Mouse (Mus musculus): ENCODE data around the gene Olfr998. TPM values are rescaled to one million over a fixed set of nuclear protein-coding genes. Genes with fewer than 3 reads are reported as not detected.
"Not testable (repeated sequence)": the region's sequence is repeated elsewhere in the genome, so short reads cannot be mapped to it uniquely, and the experiment has no call there.

Gene Olfr998
- polyA plus RNA-seq (2015; fragmentation: Nextera tagmentation; extraction: Ambion mirVana): not detected in 2 replicates

- WGBS: 73% methylated on average over 2 of the region's 2 CpGs
- not testable (repeated sequence) for H3K27me3 ChIP-seq (ENCODE audit: control insufficient read depth, insufficient read depth, low read length); H3K4me1 ChIP-seq (ENCODE audit: control insufficient read depth, insufficient read depth, low read length); H3K9ac ChIP-seq (ENCODE audit: low read length); ATAC-seq (replicated peaks; ENCODE audit: extremely low read depth, insufficient read depth, low FRiP score); H3K9me3 ChIP-seq (replicated peaks; ENCODE audit: control insufficient read depth, low read length); H3K4me3 ChIP-seq (ENCODE audit: low read length); H3K36me3 ChIP-seq (ENCODE audit: control insufficient read depth, insufficient read depth); H3K4me2 ChIP-seq (ENCODE audit: low read depth, low read length); H3K27ac ChIP-seq (ENCODE audit: low read length)
These were observed at the start of gene Olfr998 for GRCm38 (mm10) chr2:85588648-85589047. TSS of gene Olfr998 (plus strand) at chr2:85588948.

- H3K36me3 ChIP-seq (ENCODE audit: control insufficient read depth, insufficient read depth): no peaks in the 10 kb centered on the region
- 56% methylated on average over 1 of the region's 1 CpGs for WGBS
- no peak overlapping the region for H3K4me3 ChIP-seq (ENCODE audit: low read length)
- no peak overlapping the region for H3K27ac ChIP-seq (ENCODE audit: low read length)
- no peak overlapping the region for H3K4me2 ChIP-seq (ENCODE audit: low read depth, low read length)
- H3K9me3 ChIP-seq (replicated peaks; ENCODE audit: control insufficient read depth, low read length): no peaks in the 10 kb centered on the region
- no peaks in the 10 kb centered on the region for H3K27me3 ChIP-seq (ENCODE audit: control insufficient read depth, insufficient read depth, low read length)
- H3K9ac ChIP-seq (ENCODE audit: low read length): no peak overlapping the region
- no peaks in the 10 kb centered on the region for H3K4me1 ChIP-seq (ENCODE audit: control insufficient read depth, insufficient read depth, low read length)
- ATAC-seq (replicated peaks; ENCODE audit: extremely low read depth, insufficient read depth, low FRiP score): no peak
These were observed 33.9 kb upstream of the Olfr998 start for GRCm38 (mm10) chr2:85554806-85555205.

GRCm38 (mm10) chr2:85560226-85560625, 28.5 kb upstream of the Olfr998 start:
- Histone ChIP-seq H3K4me1 (ENCODE audit: control insufficient read depth, insufficient read depth, low read length) (no peaks in the 10 kb centered on the region), H3K36me3 (ENCODE audit: control insufficient read depth, insufficient read depth) (no peaks in the 10 kb centered on the region), H3K4me3 (ENCODE audit: low read length) (no peak overlapping the region), H3K9me3 (replicated peaks; ENCODE audit: control insufficient read depth, low read length) (no peaks in the 10 kb centered on the region), H3K9ac (ENCODE audit: low read length) (no peak overlapping the region), H3K4me2 (ENCODE audit: low read depth, low read length) (no peak overlapping the region), H3K27ac (ENCODE audit: low read length) (no peak overlapping the region), H3K27me3 (ENCODE audit: control insufficient read depth, insufficient read depth, low read length) (no peaks in the 10 kb centered on the region)
- 36% methylated on average over 4 of the region's 4 CpGs for WGBS
- ATAC-seq (replicated peaks; ENCODE audit: extremely low read depth, insufficient read depth, low FRiP score): no peak

- Histone ChIP-seq H3K9ac (ENCODE audit: low read length) (no peak overlapping the region), H3K4me3 (ENCODE audit: low read length) (no peak overlapping the region), H3K4me2 (ENCODE audit: low read depth, low read length) (no peak overlapping the region), H3K36me3 (ENCODE audit: control insufficient read depth, insufficient read depth) (no peaks in the 10 kb centered on the region), H3K4me1 (ENCODE audit: control insufficient read depth, insufficient read depth, low read length) (no peaks in the 10 kb centered on the region), H3K9me3 (replicated peaks; ENCODE audit: control insufficient read depth, low read length) (no peaks in the 10 kb centered on the region), H3K27me3 (ENCODE audit: control insufficient read depth, insufficient read depth, low read length) (no peaks in the 10 kb centered on the region), H3K27ac (ENCODE audit: low read length) (no peak overlapping the region)
- 18% methylated on average over 4 of the region's 4 CpGs for WGBS
- no peak for ATAC-seq (replicated peaks; ENCODE audit: extremely low read depth, insufficient read depth, low FRiP score)
These were observed 27.6 kb upstream of the Olfr998 start for GRCm38 (mm10) chr2:85561187-85561586.

DNA sequence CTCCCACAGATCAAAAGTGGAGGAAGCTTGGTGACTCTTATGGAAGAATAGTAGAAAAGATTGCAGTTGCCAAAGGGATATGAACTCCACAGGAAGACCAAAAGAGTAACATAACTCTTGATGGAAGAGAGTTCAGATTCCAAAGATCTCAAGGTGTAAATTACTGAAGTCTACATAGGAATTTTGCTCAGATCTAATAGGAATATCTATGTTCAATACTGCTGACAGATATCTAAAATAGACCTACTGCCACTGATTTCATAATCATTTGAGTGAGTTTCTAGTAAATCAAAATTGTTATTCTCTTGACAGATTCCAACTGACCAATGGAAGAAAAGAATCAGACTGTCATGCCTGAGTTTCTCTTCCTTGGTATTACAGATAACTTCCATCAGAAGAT, 9.8 kb upstream of the Olfr998 start, which contains the start of gene Olfr996:
Olfr996 (plus strand) TSS at position 301 of the 400 bp plus-strand sequence.
- no peaks in the 10 kb centered on the region for H3K9me3 ChIP-seq (replicated peaks; ENCODE audit: control insufficient read depth, low read length)
- no peak within 1 kb of the TSS for H3K27ac ChIP-seq (ENCODE audit: low read length)
- no peaks in the 10 kb centered on the region for H3K36me3 ChIP-seq (ENCODE audit: control insufficient read depth, insufficient read depth)
- no peak within 1 kb of the TSS for H3K4me2 ChIP-seq (ENCODE audit: low read depth, low read length)
- H3K9ac ChIP-seq (ENCODE audit: low read length): no peak within 1 kb of the TSS
- H3K4me3 ChIP-seq (ENCODE audit: low read length): no peak within 1 kb of the TSS
- no peaks in the 10 kb centered on the region for H3K27me3 ChIP-seq (ENCODE audit: control insufficient read depth, insufficient read depth, low read length)
- ATAC-seq (replicated peaks; ENCODE audit: extremely low read depth, insufficient read depth, low FRiP score): no peak
- H3K4me1 ChIP-seq (ENCODE audit: control insufficient read depth, insufficient read depth, low read length): no peaks in the 10 kb centered on the region

GRCm38 (mm10) chr2:85611803-85612202, 23.1 kb downstream of the Olfr998 start, which contains the start of gene Olfr1000:
TSS of gene Olfr1000 (minus strand) at chr2:85611903.
- ATAC-seq (replicated peaks; ENCODE audit: extremely low read depth, insufficient read depth, low FRiP score): no peak
- Histone ChIP-seq H3K4me3 (ENCODE audit: low read length) (no peak within 1 kb of the TSS), H3K4me2 (ENCODE audit: low read depth, low read length) (no peak within 1 kb of the TSS), H3K4me1 (ENCODE audit: control insufficient read depth, insufficient read depth, low read length) (no peaks in the 10 kb centered on the region), H3K9me3 (replicated peaks; ENCODE audit: control insufficient read depth, low read length) (no peaks in the 10 kb centered on the region), H3K27me3 (ENCODE audit: control insufficient read depth, insufficient read depth, low read length) (no peaks in the 10 kb centered on the region), H3K27ac (ENCODE audit: low read length) (no peak within 1 kb of the TSS), H3K9ac (ENCODE audit: low read length) (no peak within 1 kb of the TSS), H3K36me3 (ENCODE audit: control insufficient read depth, insufficient read depth) (no peaks in the 10 kb centered on the region)
- 55% methylated on average over 1 of the region's 1 CpGs for WGBS

Other genes with a start within 250 kb of the Olfr998 start
- not detected in 2 replicates for gene Olfr987, start 249.6 kb upstream of the Olfr998 start, polyA plus RNA-seq (2015; fragmentation: Nextera tagmentation; extraction: Ambion mirVana)
- not detected in 2 replicates for gene Olfr988, start 225.7 kb upstream of the Olfr998 start, polyA plus RNA-seq (2015; fragmentation: Nextera tagmentation; extraction: Ambion mirVana)
- gene Olfr992, start 179.5 kb upstream of the Olfr998 start, polyA plus RNA-seq (2015; fragmentation: Nextera tagmentation; extraction: Ambion mirVana): not detected in 2 replicates
- gene Olfr993, start 174.1 kb upstream of the Olfr998 start, polyA plus RNA-seq (2015; fragmentation: Nextera tagmentation; extraction: Ambion mirVana): not detected in 2 replicates
- gene Olfr994, start 152.5 kb upstream of the Olfr998 start, polyA plus RNA-seq (2015; fragmentation: Nextera tagmentation; extraction: Ambion mirVana): not detected in 2 replicates
- gene Olfr995, start 145.3 kb upstream of the Olfr998 start, polyA plus RNA-seq (2015; fragmentation: Nextera tagmentation; extraction: Ambion mirVana): not detected in 2 replicates
- 0.15 and 0.29 TPM in 2 replicates for gene 4833423E24Rik, start 69.9 kb upstream of the Olfr998 start, polyA plus RNA-seq (2015; fragmentation: Nextera tagmentation; extraction: Ambion mirVana)
- not detected in 2 replicates for gene Olfr996, start 9.7 kb upstream of the Olfr998 start, polyA plus RNA-seq (2015; fragmentation: Nextera tagmentation; extraction: Ambion mirVana)
- not detected in 2 replicates for gene Olfr1000, start 23.0 kb downstream of the Olfr998 start, polyA plus RNA-seq (2015; fragmentation: Nextera tagmentation; extraction: Ambion mirVana)
- not detected in 2 replicates for gene Olfr1002, start 61.8 kb downstream of the Olfr998 start, polyA plus RNA-seq (2015; fragmentation: Nextera tagmentation; extraction: Ambion mirVana)
- not detected in 2 replicates for gene Olfr154, start 75.5 kb downstream of the Olfr998 start, polyA plus RNA-seq (2015; fragmentation: Nextera tagmentation; extraction: Ambion mirVana)
- not detected in 2 replicates for gene Olfr1006, start 89.8 kb downstream of the Olfr998 start, polyA plus RNA-seq (2015; fragmentation: Nextera tagmentation; extraction: Ambion mirVana)
- not detected in 2 replicates for gene Olfr1008, start 100.5 kb downstream of the Olfr998 start, polyA plus RNA-seq (2015; fragmentation: Nextera tagmentation; extraction: Ambion mirVana)
- not detected in 2 replicates for gene Olfr1009, start 126.5 kb downstream of the Olfr998 start, polyA plus RNA-seq (2015; fragmentation: Nextera tagmentation; extraction: Ambion mirVana)
- gene Olfr1012, start 173.8 kb downstream of the Olfr998 start, polyA plus RNA-seq (2015; fragmentation: Nextera tagmentation; extraction: Ambion mirVana): not detected in 2 replicates
- gene Olfr1013, start 178.2 kb downstream of the Olfr998 start, polyA plus RNA-seq (2015; fragmentation: Nextera tagmentation; extraction: Ambion mirVana): not detected in 2 replicates
- gene Olfr1014, start 183.8 kb downstream of the Olfr998 start, polyA plus RNA-seq (2015; fragmentation: Nextera tagmentation; extraction: Ambion mirVana): not detected in 2 replicates
- gene Olfr1015, start 193.1 kb downstream of the Olfr998 start, polyA plus RNA-seq (2015; fragmentation: Nextera tagmentation; extraction: Ambion mirVana): not detected in 2 replicates
- gene Olfr1016, start 213.6 kb downstream of the Olfr998 start, polyA plus RNA-seq (2015; fragmentation: Nextera tagmentation; extraction: Ambion mirVana): not detected in 2 replicates
- gene Olfr1018, start 229.5 kb downstream of the Olfr998 start, polyA plus RNA-seq (2015; fragmentation: Nextera tagmentation; extraction: Ambion mirVana): not detected in 2 replicates

Data from heart, embryonic 16.5 days (tissue).